Mouse (Mus musculus) CD4-positive, CD25-positive, alpha-beta regulatory T cell, adult 4 months (primary cell): ENCODE data around the gene Ccdc169. TPM values are rescaled to one million over a fixed set of nuclear protein-coding genes. Genes with fewer than 3 reads are reported as not detected.

Source experiments
- ATAC-seq: one replicate; pipeline ENCODE4 v1.8.0; 2017
- polyA plus RNA-seq, 2 experiments: library from polyadenylated mRNA; unstranded; fragments of 100-300 nt; shearing (Covaris generic); gene quantifications; one replicate each; pipeline ENCODE4 v1.2.1; 2017

Ccdc169 gene
- polyA plus RNA-seq: not detected

GRCm38 (mm10) chr3:55137039-55137438, at the start of gene Ccdc169:
Gene Ccdc169 (plus strand): TSS chr3:55137339.
- ATAC-seq: no peak

- ATAC-seq: no peak
Observed at GRCm38 (mm10) chr3:55087360-55087759, 49.8 kb upstream of the Ccdc169 start.

GRCm38 (mm10) chr3:55088359-55088758, 48.8 kb upstream of the Ccdc169 start:
- no peak for ATAC-seq

- no peak for ATAC-seq
Observed at GRCm38 (mm10) chr3:55088843-55089242, 48.3 kb upstream of the Ccdc169 start.

GRCm38 (mm10) chr3:55089291-55089690, 47.8 kb upstream of the Ccdc169 start:
- ATAC-seq: no peak

GRCm38 (mm10) chr3:55093161-55093560, 44.0 kb upstream of the Ccdc169 start:
- no peak for ATAC-seq

- no peak for ATAC-seq
Observed at GRCm38 (mm10) chr3:55095968-55096654, 41.0 kb upstream of the Ccdc169 start.

GRCm38 (mm10) chr3:55096655-55097005, 40.5 kb upstream of the Ccdc169 start:
- no peak for ATAC-seq

- ATAC-seq: no peak
Observed at GRCm38 (mm10) chr3:55097186-55097585, 40.0 kb upstream of the Ccdc169 start.

- ATAC-seq: no peak
Observed at GRCm38 (mm10) chr3:55098014-55098413, 39.1 kb upstream of the Ccdc169 start.

GRCm38 (mm10) chr3:55098990-55099389, 38.1 kb upstream of the Ccdc169 start:
- ATAC-seq: no peak

GRCm38 (mm10) chr3:55101092-55101491, 36.0 kb upstream of the Ccdc169 start:
- no peak for ATAC-seq

- no peak for ATAC-seq
Observed at GRCm38 (mm10) chr3:55105372-55106023, 31.6 kb upstream of the Ccdc169 start.

GRCm38 (mm10) chr3:55106051-55106450, 31.1 kb upstream of the Ccdc169 start:
- no peak for ATAC-seq

- ATAC-seq: no peak
Observed at GRCm38 (mm10) chr3:55109097-55109496, 28.0 kb upstream of the Ccdc169 start.

GRCm38 (mm10) chr3:55111935-55112709, 25.0 kb upstream of the Ccdc169 start, which contains the start of gene Spg20:
Gene Spg20 (plus strand): TSS chr3:55112108.
- ATAC-seq: peak; percentile 91

GRCm38 (mm10) chr3:55112710-55113415, 24.3 kb upstream of the Ccdc169 start:
- ATAC-seq: peak; percentile 11

- no peak for ATAC-seq
Observed at GRCm38 (mm10) chr3:55114313-55115065, 22.6 kb upstream of the Ccdc169 start.

- ATAC-seq: no peak
Observed at GRCm38 (mm10) chr3:55115071-55115470, 22.1 kb upstream of the Ccdc169 start.

GRCm38 (mm10) chr3:55115989-55116388, 21.1 kb upstream of the Ccdc169 start:
- no peak for ATAC-seq

GRCm38 (mm10) chr3:55119275-55119898, 17.8 kb upstream of the Ccdc169 start:
- ATAC-seq: no peak
